Mouse (Mus musculus) intestine, embryonic 14.5 days (tissue): ENCODE results near the gene Hoxc5. TPM values are rescaled to one million over a fixed set of nuclear protein-coding genes. Genes with fewer than 3 reads are reported as not detected.

Experiments
- ATAC-seq: fragments of 200-750 bp; cut with Nextera tagmentation; replicated peaks from 2 replicates; pipeline ENCODE4 v1.8.0; 2017; ENCODE audit warnings: low read depth, moderate number of reproducible peaks, moderate TSS enrichment, moderate library complexity; ENCODE audit not compliant: low FRiP score, low TSS enrichment
- DNase-seq: peaks from one replicate; pipeline ENCODE4 v3.0.0-alpha.2; 2018; ENCODE audit warnings: low spot score
- H3K27ac ChIP-seq: fragments of 300-500 bp; sonication (generic); 2 replicates; pipeline ENCODE4 v1.5.1; 2014; ENCODE audit warnings: low read depth, mild to moderate bottlenecking, control low read depth
- H3K27me3 ChIP-seq: fragments of 300-500 bp; sonication (generic); replicated peaks from 2 replicates; pipeline ENCODE4 v1.6.1; 2014; ENCODE audit warnings: low read length, control low read depth; ENCODE audit not compliant: control insufficient read depth, insufficient read depth
- H3K36me3 ChIP-seq: fragments of 300-500 bp; sonication (generic); 2 replicates; pipeline ENCODE4 v1.6.1; 2014; ENCODE audit warnings: low read length, control low read depth; ENCODE audit not compliant: control insufficient read depth, insufficient read depth
- H3K4me1 ChIP-seq: fragments of 300-500 bp; sonication (generic); replicated peaks from 2 replicates; pipeline ENCODE4 v1.6.1; 2014; ENCODE audit warnings: low read length, control low read depth, mixed read lengths; ENCODE audit not compliant: control insufficient read depth, insufficient read depth
- H3K4me2 ChIP-seq: fragments of 300-500 bp; sonication (generic); 2 replicates; pipeline ENCODE4 v1.6.1; 2014; ENCODE audit warnings: low read length
- H3K4me3 ChIP-seq: fragments of 300-500 bp; sonication (generic); 2 replicates; pipeline ENCODE4 v1.5.1; 2014; ENCODE audit warnings: low read depth, low read length, control low read depth, mixed read lengths
- H3K9ac ChIP-seq: fragments of 300-500 bp; sonication (generic); 2 replicates; pipeline ENCODE4 v1.6.1; 2014; ENCODE audit warnings: mild to moderate bottlenecking, low read length
- H3K9me3 ChIP-seq: fragments of 300-500 bp; sonication (generic); 2 replicates; pipeline ENCODE4 v1.6.1; 2016; ENCODE audit warnings: low read length, control low read depth; ENCODE audit not compliant: control insufficient read depth
- WGBS: fragments of 180-500 bp; shearing (Covaris S2); extraction: QIAGEN DNeasy Blood & Tissue Kit; methylation state at CpG from one replicate; pipeline ENCODE4 v1.1.7; 2014; 5-methylcytosine and 5-hydroxymethylcytosine counted together
- polyA plus RNA-seq: library from polyadenylated mRNA; unstranded; fragments of >200 nt; fragmentation: Nextera tagmentation; extraction: Ambion mirVana; gene quantifications from 2 replicates; pipeline ENCODE4 v1.2.1, GENCODE M21; 2014

Gene Hoxc5
- polyA plus RNA-seq, 1 experiment from 2014 or later: 12.2 TPM

DNA sequence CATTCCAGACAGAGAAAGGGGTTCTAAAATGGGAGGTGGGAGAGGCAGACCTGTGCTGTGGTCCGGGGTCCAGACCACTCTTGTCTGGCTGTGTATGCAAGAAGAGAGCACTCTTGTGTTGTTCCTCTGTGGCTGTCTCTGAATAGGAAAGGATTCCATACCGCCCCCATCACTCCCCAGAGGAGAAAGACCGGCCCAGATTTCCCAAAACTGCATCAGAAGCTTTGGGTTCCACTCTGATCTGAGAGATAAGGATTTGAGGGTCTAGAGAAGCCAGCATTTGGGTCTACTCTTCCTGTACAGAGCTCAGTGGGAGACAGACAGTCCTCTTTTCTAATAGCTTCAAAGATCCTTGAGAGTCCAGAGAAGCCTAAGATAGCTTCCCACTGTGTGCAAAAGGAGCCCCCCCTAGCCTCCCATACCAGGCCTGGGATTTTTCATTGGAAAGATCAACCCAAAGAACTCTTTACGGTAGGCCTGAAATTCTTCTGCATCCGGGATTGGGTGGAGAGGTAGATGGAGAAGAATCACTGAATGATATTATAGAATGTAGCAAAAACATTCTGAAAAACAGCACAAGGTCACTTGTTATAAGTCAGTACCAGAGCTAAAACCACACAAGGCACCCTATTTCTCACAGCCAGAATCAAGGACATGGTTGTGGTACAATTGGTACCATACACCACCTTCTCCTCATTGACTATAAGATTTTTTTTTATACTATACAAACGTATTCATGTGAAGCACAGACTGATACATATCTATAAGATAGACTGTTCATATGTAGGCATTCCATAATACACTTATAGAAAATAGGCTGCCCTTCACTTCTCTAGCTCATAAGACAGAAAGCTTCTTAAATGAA is 44.4 kb upstream of the Hoxc5 start:
- Histone ChIP-seq H3K9ac (no peak overlapping the region), H3K9me3 (no peaks in the 10 kb centered on the region), H3K36me3 (no peaks in the 10 kb centered on the region), H3K27ac (no peak overlapping the region), H3K4me2 (no peak overlapping the region), H3K27me3 (peaks cover 100% of the 10 kb centered on the region), H3K4me1 (no peaks in the 10 kb centered on the region), H3K4me3 (no peak overlapping the region)
- WGBS: 18% methylated on average over 6 of the region's 6 CpGs
- DNase-seq: peak; percentile 56
- ATAC-seq: no peak

DNA sequence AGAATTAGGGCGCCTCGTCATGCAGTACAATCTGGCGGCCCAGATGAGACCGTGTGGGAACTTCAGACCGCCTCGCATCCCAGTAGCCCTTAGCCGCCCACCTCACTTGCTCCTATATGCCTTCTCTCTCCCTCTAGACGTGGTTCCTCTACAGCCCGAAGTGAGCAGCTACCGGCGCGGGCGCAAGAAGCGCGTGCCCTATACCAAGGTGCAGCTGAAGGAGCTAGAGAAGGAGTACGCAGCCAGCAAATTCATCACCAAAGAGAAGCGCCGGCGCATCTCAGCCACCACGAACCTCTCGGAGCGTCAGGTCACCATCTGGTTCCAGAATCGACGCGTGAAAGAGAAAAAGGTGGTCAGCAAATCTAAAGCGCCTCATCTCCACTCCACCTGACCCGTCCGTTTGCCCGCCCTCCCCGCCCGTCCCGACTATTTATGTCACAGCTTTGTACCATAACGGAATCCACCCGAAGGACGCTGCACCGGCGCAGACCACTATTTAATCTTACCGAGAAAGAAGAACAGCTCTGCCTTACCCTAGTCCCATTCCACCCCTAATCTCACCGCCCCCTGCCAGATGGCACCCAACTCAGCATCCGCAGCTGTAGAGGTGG is 40.1 kb upstream of the Hoxc5 start:
- no peaks in the 10 kb centered on the region for H3K4me1 ChIP-seq
- H3K27me3 ChIP-seq: peaks cover 100% of the 10 kb centered on the region
- under 1% methylated on average over 40 of the region's 40 CpGs for WGBS
- H3K4me2 ChIP-seq: no peak overlapping the region
- H3K36me3 ChIP-seq: no peaks in the 10 kb centered on the region
- H3K27ac ChIP-seq: no peak overlapping the region
- DNase-seq (peak; percentile 69), ATAC-seq (no peak)
- no peak overlapping the region for H3K9ac ChIP-seq
- H3K9me3 ChIP-seq: no peaks in the 10 kb centered on the region
- no peak overlapping the region for H3K4me3 ChIP-seq

DNA sequence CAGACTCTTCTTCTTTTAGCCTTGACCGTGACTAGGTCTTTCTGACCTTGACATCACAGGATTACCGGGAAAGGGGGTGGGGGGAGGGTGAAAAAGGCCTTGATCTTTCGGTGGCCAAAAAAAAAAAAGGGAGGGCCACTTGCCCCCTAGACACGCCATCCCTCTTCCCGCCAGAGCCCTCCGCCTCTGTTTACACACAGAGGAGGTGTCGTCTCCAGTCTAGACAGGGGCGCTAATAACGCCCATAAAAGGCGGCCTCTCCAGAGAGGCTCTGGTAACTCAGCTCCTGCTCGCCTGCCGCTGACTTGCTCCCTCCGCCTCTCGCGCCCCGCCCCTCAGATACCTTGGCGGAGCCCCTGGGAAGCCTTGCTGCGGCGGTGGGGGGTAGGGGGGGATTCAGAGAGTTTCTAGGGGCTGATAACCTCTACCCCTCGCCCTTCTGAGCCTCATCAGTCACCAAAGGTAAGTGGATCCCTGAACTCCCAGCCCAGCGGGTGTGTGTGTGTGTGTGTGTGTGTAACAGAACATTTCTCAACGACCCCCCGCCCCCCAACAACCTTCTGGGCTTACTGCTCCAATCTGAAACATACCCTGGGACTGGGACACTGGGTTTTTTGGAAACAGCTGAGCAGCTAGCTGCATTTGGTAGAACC is 35.4 kb upstream of the Hoxc5 start:
- under 1% methylated on average over 23 of the region's 23 CpGs for WGBS
- H3K9ac ChIP-seq: no peak overlapping the region
- no peak overlapping the region for H3K4me3 ChIP-seq
- no peak overlapping the region for H3K27ac ChIP-seq
- peaks cover 100% of the 10 kb centered on the region for H3K27me3 ChIP-seq
- no peaks in the 10 kb centered on the region for H3K36me3 ChIP-seq
- DNase-seq (no peak), ATAC-seq (no peak)
- no peaks in the 10 kb centered on the region for H3K4me1 ChIP-seq
- no peak overlapping the region for H3K4me2 ChIP-seq
- H3K9me3 ChIP-seq: no peaks in the 10 kb centered on the region

DNA sequence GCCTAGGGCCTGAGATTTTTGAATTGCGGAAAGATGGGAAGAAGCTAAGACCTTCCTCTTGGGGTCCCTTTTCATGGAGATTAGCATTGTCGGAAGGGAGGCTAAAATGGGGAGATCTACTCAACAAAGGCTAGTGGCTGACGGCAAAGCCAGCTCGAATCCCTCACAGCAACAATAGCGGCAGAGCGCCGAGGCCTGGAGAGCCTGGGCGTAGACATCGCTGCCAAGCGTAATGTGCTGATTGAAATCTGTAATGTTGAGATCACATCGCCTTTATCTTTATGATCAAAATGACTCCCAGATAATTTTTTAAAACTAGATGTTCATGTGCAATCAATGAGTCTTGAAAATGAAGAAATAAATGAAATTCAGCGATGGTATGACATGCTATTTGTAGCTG is 32.8 kb upstream of the Hoxc5 start:
- Histone ChIP-seq H3K4me2 (no peak overlapping the region), H3K27ac (no peak overlapping the region), H3K36me3 (no peaks in the 10 kb centered on the region), H3K9me3 (no peaks in the 10 kb centered on the region), H3K9ac (no peak overlapping the region), H3K4me3 (no peak overlapping the region), H3K4me1 (no peaks in the 10 kb centered on the region), H3K27me3 (peaks cover 100% of the 10 kb centered on the region)
- 2% methylated on average over 12 of the region's 12 CpGs for WGBS
- DNase-seq: no peak
- ATAC-seq: no peak

DNA sequence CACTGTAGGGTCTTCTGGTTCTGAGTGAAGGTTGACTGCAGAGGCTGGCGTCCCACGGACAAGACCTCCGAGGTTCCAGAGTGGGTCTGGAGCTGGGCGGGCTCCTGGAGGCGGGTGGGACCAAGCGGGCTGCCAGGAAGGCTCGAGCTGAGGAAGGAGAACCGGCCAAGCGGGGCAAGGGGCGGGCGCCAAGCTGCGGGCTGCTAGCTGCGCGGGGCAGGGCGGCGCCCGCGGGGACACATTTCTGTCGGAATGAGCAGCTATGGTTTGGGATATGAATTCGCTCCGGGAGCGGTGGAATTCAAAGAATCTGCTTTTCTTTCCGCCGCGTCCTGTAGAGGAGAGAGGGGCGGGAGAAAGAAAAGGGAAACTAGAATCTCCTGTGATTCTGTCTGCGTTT is 32.3 kb upstream of the Hoxc5 start:
- Histone ChIP-seq H3K9me3 (no peaks in the 10 kb centered on the region), H3K27ac (no peak overlapping the region), H3K27me3 (peaks cover 100% of the 10 kb centered on the region), H3K36me3 (no peaks in the 10 kb centered on the region), H3K9ac (no peak overlapping the region), H3K4me1 (no peaks in the 10 kb centered on the region), H3K4me3 (no peak overlapping the region), H3K4me2 (no peak overlapping the region)
- DNase-seq (no peak), ATAC-seq (no peak)
- WGBS: 2% methylated on average over 27 of the region's 27 CpGs

DNA sequence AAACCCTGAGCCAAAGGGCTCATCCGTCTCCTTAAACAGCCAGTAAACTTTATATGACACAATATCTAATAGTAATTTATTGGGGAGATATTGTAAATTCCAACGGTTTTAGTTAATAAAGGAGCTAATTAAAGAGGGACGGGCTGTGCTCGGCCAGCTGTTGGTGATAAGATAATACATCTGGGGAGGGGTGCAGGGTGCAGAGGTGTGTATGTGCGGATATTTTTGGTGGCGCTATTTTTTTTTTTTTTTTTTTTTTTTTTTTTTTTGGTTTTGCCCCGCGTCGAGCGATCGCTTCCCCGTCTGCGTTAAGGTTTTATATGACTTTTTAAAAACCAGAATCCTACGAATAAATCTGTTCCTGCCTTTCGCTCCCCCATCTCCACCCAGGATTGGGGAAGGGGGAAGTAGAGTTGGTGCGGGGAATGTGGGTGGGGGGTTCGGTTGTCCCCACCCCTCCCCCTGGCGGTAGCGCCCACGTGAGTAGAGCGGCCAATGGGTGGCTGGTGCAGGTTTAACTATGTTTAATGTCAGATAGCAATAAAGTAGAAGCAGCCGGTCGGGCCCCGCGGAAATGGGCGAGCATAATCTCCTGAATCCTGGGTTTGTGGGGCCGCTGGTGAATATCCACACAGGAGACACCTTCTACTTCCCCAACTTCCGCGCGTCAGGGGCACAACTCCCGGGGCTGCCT is 30.8 kb upstream of the Hoxc5 start, which contains the start of gene Hoxc12:
Gene Hoxc12 (plus strand): TSS at position 479 of the 694 bp plus-strand sequence.
- Histone ChIP-seq H3K27me3 (peaks cover 100% of the 10 kb centered on the region), H3K27ac (no peak within 1 kb of the TSS), H3K4me3 (no peak within 1 kb of the TSS), H3K4me1 (no peaks in the 10 kb centered on the region), H3K9me3 (no peaks in the 10 kb centered on the region), H3K9ac (no peak within 1 kb of the TSS), H3K4me2 (no peak within 1 kb of the TSS), H3K36me3 (no peaks in the 10 kb centered on the region)
- ATAC-seq (no peak), DNase-seq (no peak)
- WGBS: 2% methylated on average over 28 of the region's 31 CpGs

DNA sequence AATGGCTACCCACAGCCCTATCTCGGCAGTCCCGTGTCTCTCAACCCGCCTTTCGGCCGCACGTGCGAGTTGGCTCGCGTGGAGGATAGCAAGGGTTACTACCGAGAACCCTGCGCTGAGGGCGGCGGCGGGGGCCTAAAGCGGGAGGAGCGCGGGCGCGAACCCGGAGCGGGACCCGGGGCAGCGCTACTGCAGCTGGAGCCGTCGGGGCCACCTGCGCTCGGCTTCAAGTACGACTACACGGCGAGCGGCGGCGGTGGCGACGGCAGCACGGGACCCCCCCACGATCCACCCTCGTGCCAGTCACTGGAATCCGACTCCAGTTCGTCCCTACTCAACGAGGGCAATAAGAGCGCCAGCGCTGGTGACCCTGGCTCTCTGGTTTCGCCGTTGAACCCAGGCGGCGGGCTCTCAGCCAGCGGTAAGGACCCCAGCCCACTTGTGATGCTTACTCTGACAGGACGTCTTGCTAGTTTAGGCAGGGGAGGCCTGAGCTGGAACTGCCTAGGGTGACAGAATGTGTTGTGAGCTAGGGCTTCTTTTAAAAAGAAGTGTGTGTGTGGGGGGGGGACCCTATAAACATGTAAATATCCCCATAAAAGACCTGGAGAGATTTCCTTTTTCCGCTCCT is 30.1 kb upstream of the Hoxc5 start:
- DNase-seq (peak; percentile 68), ATAC-seq (no peak)
- Histone ChIP-seq H3K4me1 (no peaks in the 10 kb centered on the region), H3K27me3 (peaks cover 100% of the 10 kb centered on the region), H3K9ac (no peak overlapping the region), H3K36me3 (no peaks in the 10 kb centered on the region), H3K27ac (no peak overlapping the region), H3K4me2 (no peak overlapping the region), H3K4me3 (no peak overlapping the region), H3K9me3 (no peaks in the 10 kb centered on the region)
- WGBS: 1% methylated on average over 50 of the region's 50 CpGs
